Mouse (Mus musculus) brain, embryonic 14.5 days (tissue): ENCODE data around the gene 2700049A03Rik. TPM values are rescaled to one million over a fixed set of nuclear protein-coding genes. Genes with fewer than 3 reads are reported as not detected.

Experiments used
- DNase-seq: peaks from one replicate; pipeline ENCODE4 v3.0.0-alpha.2; 2011; ENCODE audit warnings: low read depth
- CTCF ChIP-seq: fragments of 200-500 bp; IDR thresholded peaks from 2 replicates; pipeline ENCODE4 v1.5.1; 2012; ENCODE audit warnings: inconsistent platforms, mild to moderate bottlenecking, moderate library complexity, borderline replicate concordance; ENCODE audit not compliant: insufficient read depth, insufficient read length; ENCODE audit errors: extremely low read depth
- POLR2A ChIP-seq: fragments of 200-500 bp; IDR thresholded peaks from 2 replicates; pipeline ENCODE4 v1.6.1; 2012; ENCODE audit warnings: mild to moderate bottlenecking, inconsistent platforms, borderline replicate concordance; ENCODE audit not compliant: poor library complexity, insufficient read depth, insufficient read length, severe bottlenecking; ENCODE audit errors: extremely low read depth
- polyA plus RNA-seq: library from polyadenylated mRNA; depleted of rRNA; stranded (reverse); fragments of >200 nt; gene quantifications from 2 replicates; pipeline ENCODE4 v1.2.3, GENCODE M21; 2012

The 2700049A03Rik gene
- polyA plus RNA-seq, 1 experiment = 11.6 TPM

DNA sequence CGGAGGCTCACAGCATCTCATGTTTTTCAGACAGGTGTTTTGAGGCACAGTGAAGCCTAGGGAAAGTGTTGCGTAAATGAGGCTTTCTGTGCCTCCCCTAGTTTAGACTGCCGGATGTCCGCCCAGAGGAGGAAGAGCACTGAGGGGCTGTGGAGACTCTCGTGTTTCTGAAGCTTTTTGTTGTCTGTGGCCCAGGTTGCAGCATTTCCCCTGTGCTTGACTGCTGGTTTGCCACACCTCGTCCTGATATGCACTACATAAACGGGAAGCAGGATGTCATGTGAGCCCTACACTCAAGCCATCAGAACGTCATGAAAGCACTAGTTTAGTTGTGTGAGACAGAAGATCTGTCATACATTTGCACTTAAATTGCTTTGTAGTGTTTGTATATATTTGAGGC lies 56.1 kb downstream of the 2700049A03Rik start:
- TF ChIP-seq CTCF = no peak
- no peak for TF ChIP-seq POLR2A
- DNase-seq = no peak

DNA sequence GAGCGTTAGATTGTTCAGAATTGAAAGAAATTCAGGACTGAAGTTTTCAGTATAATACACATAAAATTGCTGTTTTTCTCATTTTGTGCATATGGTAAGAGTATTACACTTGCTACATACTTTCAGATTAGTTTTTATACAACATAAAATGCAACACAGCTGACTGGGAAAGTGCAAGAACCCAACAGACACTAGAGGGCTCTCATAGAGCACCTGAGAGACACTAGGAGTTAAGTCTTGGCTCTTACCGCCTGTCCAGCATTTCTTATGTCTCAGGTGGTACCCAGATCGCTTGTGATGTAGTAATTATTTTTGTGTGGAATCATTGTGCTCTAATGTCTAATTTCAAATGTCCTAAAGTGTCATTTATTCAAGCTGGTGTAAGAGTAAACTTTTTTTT lies 61.0 kb downstream of the 2700049A03Rik start:
- peak; percentile 77 for DNase-seq
- peak; percentile 62; the same call in 1 of the 2 replicates for TF ChIP-seq CTCF
- no peak for TF ChIP-seq POLR2A

DNA sequence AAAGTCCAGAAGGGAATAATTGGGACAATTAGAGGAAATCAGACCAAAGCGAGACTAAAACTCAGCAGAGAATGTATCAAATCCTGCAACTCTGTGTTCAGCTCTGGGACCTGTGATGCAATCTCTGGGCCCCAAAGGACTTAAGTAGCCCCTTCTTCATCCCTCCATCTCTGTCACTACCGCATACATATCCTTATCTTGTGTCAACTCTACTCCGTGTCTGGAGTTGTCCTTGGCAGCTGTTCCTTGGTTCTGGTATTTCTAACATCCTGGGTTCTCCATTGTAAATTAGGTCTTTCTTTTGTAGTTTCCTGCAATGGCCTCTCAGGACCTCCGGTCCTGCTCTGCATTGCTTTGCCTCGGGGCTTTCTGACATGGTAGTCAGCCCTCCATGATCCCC lies 65.1 kb downstream of the 2700049A03Rik start:
- no peak for DNase-seq
- TF ChIP-seq CTCF (no peak), POLR2A (no peak)

DNA sequence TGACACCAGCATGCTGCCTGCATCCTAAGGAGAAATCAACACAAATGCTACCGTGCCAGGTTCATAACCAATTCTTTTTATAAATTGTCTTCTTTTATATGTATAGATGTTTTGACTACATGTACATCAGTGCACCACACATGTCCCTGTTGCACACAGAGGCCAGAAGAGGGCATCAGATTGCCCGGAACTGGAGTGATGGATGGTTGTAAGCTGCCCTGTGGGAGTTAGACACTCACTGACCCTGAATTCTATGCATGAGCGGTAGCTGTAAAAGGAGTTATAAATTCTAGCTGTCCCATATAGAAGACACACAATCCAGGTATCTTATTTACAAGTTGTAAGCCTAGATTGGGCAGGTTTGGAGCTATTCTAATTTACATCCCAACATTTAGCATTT lies 67.7 kb downstream of the 2700049A03Rik start:
- TF ChIP-seq CTCF (peak; percentile 24; the same call in 1 of the 2 replicates), POLR2A (no peak)
- DNase-seq = peak; percentile 15

DNA sequence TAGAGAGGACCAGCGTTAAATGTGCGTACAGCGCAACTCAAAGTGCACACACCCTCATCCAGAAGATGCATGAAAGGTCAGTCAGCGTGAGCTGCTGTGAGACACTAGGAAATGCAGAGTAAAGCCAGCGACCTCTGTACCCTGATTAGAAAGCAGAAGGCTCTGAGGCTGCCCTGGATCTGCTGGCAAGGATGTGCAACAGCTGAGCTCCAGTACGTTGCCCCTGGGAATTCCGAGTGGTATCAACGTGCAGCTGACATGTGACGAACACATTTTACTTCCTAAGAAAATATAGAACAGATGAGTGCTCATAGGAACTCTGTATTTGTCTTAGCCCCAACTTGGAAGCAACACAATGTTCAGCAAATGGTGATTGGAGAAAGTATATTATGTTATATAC lies 80.5 kb downstream of the 2700049A03Rik start:
- no peak for DNase-seq
- TF ChIP-seq CTCF (no peak), POLR2A (no peak)

DNA sequence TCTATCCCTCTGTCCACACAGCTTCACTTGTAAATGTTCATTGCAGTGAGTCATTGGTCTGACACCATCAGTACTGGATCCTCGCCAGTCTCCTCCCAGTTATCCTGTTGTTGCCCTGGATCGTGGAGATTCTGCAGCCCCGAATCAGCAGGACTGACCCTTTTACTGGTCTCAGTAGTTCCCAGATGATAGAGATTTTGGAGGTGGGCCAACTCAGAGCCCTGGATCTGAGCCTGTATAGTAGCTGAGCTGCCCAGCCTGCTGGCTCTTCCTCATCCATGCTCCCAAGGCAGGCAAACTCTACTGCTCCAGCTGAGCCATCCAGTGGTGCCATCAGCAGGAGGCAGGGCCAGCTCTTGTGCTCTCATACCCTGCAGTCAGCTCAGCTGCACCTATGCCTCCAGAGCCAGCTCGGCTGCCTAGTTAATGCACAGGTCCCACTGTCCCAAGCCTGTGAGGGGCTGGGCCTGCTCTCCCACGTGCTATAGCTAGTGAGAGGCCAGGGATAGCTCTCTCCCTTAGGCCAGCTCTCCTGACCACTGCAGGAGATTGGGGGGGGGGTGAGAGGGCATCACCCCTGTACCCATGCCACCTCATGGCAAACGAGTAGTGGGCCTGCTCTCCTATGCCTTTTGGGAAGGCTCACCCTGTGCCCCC lies 81.3 kb downstream of the 2700049A03Rik start:
- TF ChIP-seq CTCF (no peak), POLR2A (no peak)
- peak; percentile 61 for DNase-seq

DNA sequence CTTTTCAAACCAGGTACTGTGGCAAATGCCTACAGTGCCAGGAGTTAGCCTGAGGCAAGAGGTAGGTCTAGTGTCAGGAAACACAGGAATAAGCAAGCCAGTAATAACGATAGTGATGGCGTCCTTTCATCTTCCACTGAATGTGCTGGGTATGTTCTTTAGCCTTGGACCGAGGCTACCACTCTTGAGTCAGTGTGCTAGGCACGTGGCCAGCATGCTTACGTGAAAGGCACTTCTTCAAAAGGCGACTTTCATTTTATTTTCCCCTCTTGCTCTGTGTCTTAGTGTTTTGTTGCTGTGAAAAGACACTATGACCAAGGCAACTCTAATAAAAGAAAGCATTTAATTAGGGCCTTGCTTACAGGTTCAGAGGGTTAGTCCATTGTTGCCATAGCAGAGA lies 86.1 kb downstream of the 2700049A03Rik start:
- TF ChIP-seq CTCF (no peak), POLR2A (no peak)
- DNase-seq = no peak

DNA sequence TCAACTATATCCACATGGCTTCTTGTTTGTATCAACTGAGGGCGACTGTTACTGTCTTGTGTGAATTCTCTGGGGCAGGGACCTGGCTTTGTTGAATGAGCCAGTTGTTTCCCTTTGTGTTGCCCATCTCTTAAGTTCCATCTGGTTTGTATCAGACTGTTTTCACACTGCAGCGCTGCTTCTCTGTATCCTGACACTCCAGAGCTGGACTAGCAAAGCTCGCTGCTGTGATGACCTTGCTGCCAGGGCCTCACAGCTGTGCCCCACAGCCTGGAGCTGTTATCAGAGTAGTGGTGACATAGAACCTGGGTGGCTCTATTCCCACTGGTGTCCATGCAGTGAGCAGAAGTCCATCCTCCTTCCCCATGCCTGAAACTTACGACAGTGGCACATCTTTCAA lies 91.1 kb downstream of the 2700049A03Rik start:
- DNase-seq = no peak
- TF ChIP-seq POLR2A (no peak), CTCF (no peak)

DNA sequence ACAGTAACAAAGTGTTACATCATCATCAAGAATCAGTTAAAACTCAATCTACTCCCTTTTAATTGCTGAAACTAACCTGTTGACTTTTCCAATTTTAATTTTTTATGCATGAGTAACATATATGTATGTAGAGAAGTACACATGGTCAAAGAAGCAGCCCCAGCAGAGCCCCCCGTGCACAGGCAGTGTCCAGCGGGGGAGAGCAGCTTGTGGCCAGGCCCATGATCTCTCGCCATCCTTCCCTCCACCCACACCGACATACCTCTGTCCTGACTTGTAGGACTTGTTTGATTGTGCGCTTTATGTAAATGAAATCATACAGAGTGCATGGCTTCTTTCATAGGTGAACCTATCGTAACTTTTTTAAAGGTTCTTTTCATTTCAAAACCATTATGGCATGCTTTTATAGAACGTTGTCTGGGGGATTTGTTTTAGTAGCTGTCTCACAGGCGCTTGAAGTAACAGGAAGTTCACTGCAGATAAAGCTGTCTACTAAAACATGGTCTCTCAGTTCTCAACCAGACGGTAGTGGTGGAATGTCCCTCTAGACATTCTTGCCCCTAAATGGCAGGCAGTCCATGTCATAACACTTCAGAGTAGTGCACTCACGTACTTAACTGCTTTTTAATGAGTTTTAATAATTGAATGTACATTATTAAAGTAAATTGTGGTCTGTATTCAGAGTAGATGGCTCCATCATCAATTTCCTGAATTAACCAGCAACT lies 92.4 kb downstream of the 2700049A03Rik start:
- DNase-seq = no peak
- TF ChIP-seq POLR2A (no peak), CTCF (no peak)

DNA sequence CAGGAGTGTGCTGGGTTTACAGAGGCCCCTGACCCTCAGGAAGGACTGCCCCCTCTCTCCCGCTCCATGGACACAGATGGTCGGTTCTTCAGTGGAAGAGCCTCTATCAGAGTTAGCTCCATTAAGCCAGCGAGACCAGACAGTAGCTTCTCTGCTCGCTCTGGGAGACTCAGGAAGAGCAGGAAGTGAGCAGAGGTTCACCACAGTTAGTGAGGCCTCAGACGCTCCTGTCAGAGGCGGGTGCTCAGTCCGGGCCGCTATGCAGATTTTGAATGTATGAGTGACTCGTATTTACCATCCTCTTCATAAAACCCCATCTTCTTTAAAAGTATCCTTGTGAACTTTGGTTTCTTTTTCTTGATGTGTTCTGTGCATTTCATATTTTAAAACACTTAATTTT lies 94.9 kb downstream of the 2700049A03Rik start:
- no peak for DNase-seq
- no peak for TF ChIP-seq POLR2A
- no peak for TF ChIP-seq CTCF

DNA sequence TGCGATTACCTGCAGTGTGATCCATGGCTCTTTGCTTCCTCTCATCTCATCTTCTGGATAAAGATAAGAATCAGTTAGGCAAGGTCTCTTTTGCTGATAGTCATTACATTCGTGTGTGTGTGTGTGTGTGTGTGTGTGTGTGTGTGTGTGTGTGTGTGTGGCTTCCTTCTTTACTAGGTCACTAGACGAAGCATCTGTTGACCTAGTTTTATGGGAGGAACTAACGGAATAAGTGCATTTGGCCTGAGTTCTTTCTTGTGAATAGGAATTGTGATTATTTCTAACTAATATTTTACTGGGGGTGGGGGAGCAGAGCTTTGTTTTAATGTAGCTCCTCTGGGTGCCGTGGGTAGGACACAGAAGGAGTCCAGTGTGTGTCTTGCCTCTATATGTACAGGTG lies 96.8 kb downstream of the 2700049A03Rik start:
- TF ChIP-seq POLR2A (no peak), CTCF (no peak)
- DNase-seq = no peak

DNA sequence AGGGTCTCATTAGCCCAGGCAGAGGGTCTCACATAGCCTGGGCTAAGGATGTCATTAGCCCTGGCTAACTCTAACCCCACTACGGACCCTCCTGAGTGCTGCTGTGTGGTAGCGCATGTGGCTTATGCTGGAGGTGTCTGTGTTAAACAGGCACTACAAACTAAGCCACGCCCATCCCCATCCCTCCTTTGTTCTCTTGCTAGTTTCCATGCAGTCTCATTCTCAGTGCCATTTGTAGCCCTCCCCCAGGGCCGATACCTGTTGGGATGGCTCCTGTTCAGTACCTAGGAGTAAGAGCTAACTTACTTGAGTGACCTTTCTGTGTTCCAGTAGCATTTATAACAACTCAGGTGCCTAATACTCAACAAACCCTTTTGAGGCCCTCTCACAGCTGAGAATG lies 100.4 kb downstream of the 2700049A03Rik start:
- DNase-seq = no peak
- TF ChIP-seq POLR2A (no peak), CTCF (no peak)
